Mouse (Mus musculus) erythroblast, embryonic 14.5 days (primary cell): ENCODE data around the gene Trub1. TPM values are rescaled to one million over a fixed set of nuclear protein-coding genes. Genes with fewer than 3 reads are reported as not detected.

Experiments
- H3K27me3 ChIP-seq: 2 replicates; pipeline ENCODE4 v1.6.1; 2012; ENCODE audit warnings: inconsistent platforms; ENCODE audit not compliant: control insufficient read depth
- H3K36me3 ChIP-seq: 2 replicates; pipeline ENCODE4 v1.6.1; 2012; ENCODE audit warnings: mild to moderate bottlenecking, inconsistent platforms; ENCODE audit not compliant: control insufficient read depth
- H3K4me1 ChIP-seq: 2 replicates; pipeline ENCODE4 v1.6.1; 2012; ENCODE audit warnings: inconsistent platforms; ENCODE audit not compliant: control insufficient read depth
- H3K4me3 ChIP-seq: replicated peaks from 2 replicates; pipeline ENCODE3; 2012; ENCODE audit warnings: moderate library complexity, mild to moderate bottlenecking, inconsistent platforms
- H3K9me3 ChIP-seq: 2 replicates; pipeline ENCODE4 v1.6.1; 2012; ENCODE audit warnings: low read length, inconsistent platforms, mixed read lengths; ENCODE audit not compliant: control insufficient read depth
- GATA1 ChIP-seq: IDR thresholded peaks from 2 replicates; pipeline ENCODE4 v1.6.1; 2012; ENCODE audit warnings: low read length, inconsistent platforms, mixed read lengths
- TAL1 ChIP-seq: IDR thresholded peaks from 3 replicates; pipeline ENCODE4 v1.6.1; 2012; ENCODE audit warnings: low read length, inconsistent platforms, mixed read lengths
- polyA plus RNA-seq: library from polyadenylated mRNA; stranded (reverse); fragments of >175 nt; gene quantifications from 2 replicates; pipeline ENCODE4 v1.2.3, GENCODE M21; 2012

The Trub1 gene
- polyA plus RNA-seq, 1 experiment = 0.04 TPM

DNA sequence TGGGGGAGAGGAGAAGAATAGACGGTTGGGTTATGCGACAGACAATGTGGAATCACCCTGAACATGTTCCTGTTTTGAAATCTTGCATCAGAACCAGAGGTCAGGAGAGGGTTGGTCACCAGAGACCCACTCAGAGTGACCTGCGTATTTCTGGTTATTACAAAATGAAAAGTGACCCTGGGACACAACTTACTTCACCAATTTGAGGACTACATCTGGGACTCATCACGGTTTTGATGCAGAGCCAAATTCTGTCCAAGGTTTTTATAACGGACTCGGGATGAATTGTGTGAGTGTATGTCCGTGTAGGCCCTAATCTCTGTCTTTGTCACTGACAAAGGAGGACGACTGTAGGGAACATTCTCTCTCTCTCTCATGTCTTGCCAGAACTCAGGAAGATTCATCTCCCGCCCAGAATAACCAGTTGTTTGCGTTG is 16.1 kb upstream of the Trub1 start:
- no peaks in the 10 kb centered on the region for H3K9me3 ChIP-seq
- H3K4me1 ChIP-seq = no peaks in the 10 kb centered on the region
- TF ChIP-seq TAL1 (no peak), GATA1 (no peak)
- H3K36me3 ChIP-seq = no peaks in the 10 kb centered on the region
- H3K4me3 ChIP-seq = no peak overlapping the region
- H3K27me3 ChIP-seq = no peaks in the 10 kb centered on the region; the same call in 1 of the 2 replicates

DNA sequence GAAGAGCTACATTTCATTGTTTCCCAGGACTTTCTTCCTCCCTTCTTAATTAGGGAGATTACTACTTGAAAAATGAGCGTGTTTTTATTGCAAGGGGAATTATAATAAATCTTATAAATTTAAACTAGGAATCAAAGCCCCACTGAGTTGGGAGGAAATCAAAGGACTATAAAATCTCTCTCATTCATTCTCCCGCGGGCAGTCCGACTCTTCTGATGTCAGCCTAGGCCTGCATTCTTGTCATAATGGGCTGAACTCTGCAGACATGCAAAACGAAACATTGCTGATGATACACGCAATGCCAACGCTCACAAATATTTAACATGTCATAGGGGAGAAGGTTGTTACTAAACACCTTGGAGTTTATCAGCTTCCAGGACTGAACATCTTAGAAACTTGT is 15.7 kb upstream of the Trub1 start:
- no peak overlapping the region for H3K4me3 ChIP-seq
- H3K9me3 ChIP-seq = no peaks in the 10 kb centered on the region
- no peaks in the 10 kb centered on the region for H3K4me1 ChIP-seq
- no peak for TF ChIP-seq GATA1
- TF ChIP-seq TAL1 = no peak
- H3K27me3 ChIP-seq = no peaks in the 10 kb centered on the region; the same call in 1 of the 2 replicates
- H3K36me3 ChIP-seq = no peaks in the 10 kb centered on the region

DNA sequence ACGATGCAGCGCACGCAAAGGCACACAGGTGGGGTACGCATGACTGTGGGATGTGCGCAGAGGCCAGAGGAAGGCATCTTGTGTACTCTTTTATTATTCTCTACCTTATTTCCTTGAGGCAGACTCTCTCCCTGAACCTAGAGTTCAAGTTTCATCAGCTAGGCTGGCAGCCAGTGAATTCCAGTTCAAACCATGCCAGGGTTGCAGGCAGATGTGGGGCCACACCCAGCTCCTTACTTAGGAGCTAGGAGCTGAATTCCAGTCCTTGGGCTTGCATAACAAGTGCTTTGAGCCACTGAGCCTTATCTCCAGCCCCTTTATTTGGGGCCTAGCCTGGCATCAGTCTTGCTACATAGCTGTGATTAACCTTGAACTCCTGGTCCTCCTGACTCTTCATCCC is 13.4 kb upstream of the Trub1 start:
- Histone ChIP-seq H3K9me3 (no peaks in the 10 kb centered on the region), H3K4me1 (no peaks in the 10 kb centered on the region), H3K27me3 (no peaks in the 10 kb centered on the region; the same call in 1 of the 2 replicates), H3K36me3 (no peaks in the 10 kb centered on the region), H3K4me3 (no peak overlapping the region)
- TF ChIP-seq GATA1 (no peak), TAL1 (no peak)

DNA sequence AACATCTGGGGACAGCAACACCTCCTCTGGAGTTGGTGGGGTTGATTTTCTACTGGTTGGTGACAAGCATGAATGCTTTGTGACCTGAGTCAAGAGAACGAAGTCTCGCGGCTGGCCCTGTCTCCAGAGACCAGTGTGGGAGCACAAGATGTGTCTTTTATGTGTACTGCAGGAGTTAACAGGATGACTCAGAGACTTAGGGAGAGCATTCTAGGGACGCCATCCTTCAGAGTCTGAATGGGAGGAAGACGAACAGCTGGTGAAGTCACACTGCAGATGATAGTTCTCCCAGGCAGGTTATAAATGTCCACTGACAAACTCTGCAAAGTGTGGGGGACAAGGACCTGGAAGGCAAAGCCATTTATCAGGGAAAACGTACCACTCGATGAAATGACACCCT is 11.2 kb upstream of the Trub1 start:
- TF ChIP-seq GATA1 = no peak
- TF ChIP-seq TAL1 = no peak
- no peaks in the 10 kb centered on the region for H3K4me1 ChIP-seq
- no peaks in the 10 kb centered on the region for H3K36me3 ChIP-seq
- H3K9me3 ChIP-seq = no peaks in the 10 kb centered on the region
- H3K27me3 ChIP-seq = no peaks in the 10 kb centered on the region; the same call in 1 of the 2 replicates
- no peak overlapping the region for H3K4me3 ChIP-seq

DNA sequence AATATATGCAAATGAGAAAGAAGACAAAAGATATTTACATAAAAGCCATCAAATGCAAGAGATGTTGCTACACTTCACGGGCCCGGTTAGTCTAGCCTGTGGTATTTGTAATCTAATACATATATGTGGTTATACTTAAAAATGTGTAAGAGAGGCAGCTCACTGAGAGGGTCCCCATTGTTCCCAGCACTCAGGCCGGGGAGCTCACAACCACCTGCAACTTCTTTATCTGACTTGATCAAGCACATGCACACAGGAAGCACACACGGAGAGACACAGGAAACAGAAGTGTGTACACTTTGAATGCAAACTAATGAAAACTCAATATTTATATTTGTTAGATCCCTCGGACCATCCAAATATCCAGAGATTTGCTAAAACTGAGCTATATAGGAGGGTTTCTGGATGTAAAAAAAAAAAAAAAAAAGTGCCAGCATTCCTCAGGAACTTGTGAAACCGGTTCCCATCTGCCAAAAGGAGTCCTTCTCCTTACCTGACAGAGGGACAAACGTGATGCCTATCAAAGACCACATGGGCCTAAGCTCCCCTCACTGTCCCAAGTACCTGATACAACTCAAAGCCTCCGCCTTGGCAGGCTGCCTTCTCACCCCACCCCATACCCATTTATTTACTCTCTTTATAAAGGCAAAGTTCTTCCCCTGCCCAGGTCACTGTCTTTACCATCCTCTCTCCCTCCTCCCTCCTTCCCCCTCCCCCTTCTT is 9.6 kb upstream of the Trub1 start:
- no peaks in the 10 kb centered on the region; the same call in 1 of the 2 replicates for H3K27me3 ChIP-seq
- H3K4me3 ChIP-seq = no peak overlapping the region
- TF ChIP-seq GATA1 (no peak), TAL1 (no peak)
- no peaks in the 10 kb centered on the region for H3K9me3 ChIP-seq
- H3K36me3 ChIP-seq = no peaks in the 10 kb centered on the region
- no peaks in the 10 kb centered on the region for H3K4me1 ChIP-seq

DNA sequence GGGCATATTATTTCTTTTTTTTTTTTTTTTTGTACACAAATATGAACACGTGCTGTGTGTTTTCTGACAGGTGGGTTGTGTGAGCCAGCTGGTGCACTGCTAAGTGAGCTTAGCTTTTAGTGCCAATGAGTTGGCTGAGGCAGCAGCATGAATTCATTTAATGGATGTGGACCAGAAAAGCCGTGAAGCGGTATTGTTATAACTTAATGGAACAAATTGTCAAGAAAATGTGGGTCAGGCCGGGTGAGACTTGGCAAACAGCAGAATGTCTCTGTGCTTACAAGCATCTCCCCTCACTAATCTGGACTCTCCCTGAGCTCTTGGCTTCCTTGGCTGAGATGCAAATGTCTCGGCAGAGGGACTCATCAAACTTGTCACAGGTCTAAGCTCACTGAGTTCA is 7.7 kb upstream of the Trub1 start:
- Histone ChIP-seq H3K9me3 (no peaks in the 10 kb centered on the region), H3K36me3 (no peaks in the 10 kb centered on the region), H3K4me1 (no peaks in the 10 kb centered on the region), H3K4me3 (no peak overlapping the region), H3K27me3 (no peaks in the 10 kb centered on the region; the same call in 1 of the 2 replicates)
- no peak for TF ChIP-seq TAL1
- TF ChIP-seq GATA1 = no peak

DNA sequence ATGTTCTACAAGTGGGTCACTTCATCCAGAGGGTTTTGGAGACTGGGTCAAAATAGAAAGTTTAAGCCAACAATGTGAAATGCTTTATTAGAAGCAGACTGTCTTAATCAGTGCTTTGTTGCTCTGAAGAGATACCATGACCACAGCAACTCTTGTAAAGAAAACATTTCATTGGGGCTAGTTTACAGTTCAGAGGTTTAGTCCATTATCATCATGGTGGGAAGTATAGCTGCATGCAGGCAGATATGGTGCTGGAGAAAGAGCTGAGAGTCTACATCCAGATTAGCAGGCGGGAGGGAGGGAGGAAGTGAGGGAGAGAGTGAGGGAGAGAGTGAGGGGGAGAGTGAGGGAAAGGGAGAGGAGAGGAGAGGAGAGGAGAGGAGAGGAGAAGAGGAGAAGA is 1.9 kb upstream of the Trub1 start:
- peaks cover 16% of the 10 kb centered on the region for H3K4me1 ChIP-seq
- no peaks in the 10 kb centered on the region for H3K9me3 ChIP-seq

DNA sequence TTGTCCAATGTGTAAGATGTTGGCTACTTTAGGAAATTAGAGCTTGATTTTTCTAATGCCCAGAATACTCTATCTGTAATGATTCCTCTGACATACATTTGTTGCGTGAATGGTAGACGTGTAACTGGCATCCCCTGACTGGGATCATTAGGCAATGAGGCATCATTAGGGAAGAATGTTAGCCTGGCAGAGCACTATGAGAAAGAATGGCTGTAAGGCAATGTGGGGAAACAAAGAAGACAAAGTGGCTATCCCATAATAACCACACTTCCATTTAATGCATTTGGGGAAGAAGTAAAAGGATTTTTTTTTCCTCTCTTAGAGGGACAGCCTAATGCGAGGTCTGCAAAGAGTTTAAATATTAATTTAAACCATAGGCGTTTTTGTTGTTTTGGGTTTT is 950 bp upstream of the Trub1 start:
- Histone ChIP-seq H3K4me1 (peaks cover 16% of the 10 kb centered on the region), H3K4me3 (no peak overlapping the region), H3K36me3 (no peaks in the 10 kb centered on the region), H3K9me3 (no peaks in the 10 kb centered on the region), H3K27me3 (no peaks in the 10 kb centered on the region)
- no peak for TF ChIP-seq GATA1
- no peak for TF ChIP-seq TAL1

More for the DNA sequence above, 1.9 kb upstream of the Trub1 start:
- no peak overlapping the region for H3K4me3 ChIP-seq
- H3K36me3 ChIP-seq = no peaks in the 10 kb centered on the region
- TF ChIP-seq TAL1 = no peak
- H3K27me3 ChIP-seq = no peaks in the 10 kb centered on the region

DNA sequence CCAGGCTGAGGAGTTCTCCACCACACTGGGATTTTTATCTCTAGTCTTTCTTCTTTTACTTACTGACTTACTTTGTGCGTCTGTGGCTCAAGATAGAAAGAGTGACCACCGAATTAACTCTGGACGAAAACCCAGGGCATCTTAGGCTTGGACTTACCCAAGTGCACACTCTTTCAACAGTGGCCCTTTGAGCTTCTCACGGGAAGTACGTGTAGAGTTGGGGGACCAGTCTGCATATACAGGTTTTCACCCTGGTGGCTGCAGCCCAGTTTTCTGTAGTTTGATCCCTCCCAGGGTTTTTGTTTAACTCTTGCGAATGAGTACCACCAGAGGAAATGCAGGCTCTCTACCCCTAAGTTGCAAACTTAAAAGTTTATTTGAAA is 497 bp downstream of the Trub1 start:
- Histone ChIP-seq H3K9me3 (no peaks in the 10 kb centered on the region), H3K4me1 (peaks cover 16% of the 10 kb centered on the region), H3K4me3 (peak overlapping the region; percentile 82), H3K27me3 (no peaks in the 10 kb centered on the region), H3K36me3 (peaks cover 3% of the 10 kb centered on the region)
- no peak for TF ChIP-seq TAL1
- no peak for TF ChIP-seq GATA1

DNA sequence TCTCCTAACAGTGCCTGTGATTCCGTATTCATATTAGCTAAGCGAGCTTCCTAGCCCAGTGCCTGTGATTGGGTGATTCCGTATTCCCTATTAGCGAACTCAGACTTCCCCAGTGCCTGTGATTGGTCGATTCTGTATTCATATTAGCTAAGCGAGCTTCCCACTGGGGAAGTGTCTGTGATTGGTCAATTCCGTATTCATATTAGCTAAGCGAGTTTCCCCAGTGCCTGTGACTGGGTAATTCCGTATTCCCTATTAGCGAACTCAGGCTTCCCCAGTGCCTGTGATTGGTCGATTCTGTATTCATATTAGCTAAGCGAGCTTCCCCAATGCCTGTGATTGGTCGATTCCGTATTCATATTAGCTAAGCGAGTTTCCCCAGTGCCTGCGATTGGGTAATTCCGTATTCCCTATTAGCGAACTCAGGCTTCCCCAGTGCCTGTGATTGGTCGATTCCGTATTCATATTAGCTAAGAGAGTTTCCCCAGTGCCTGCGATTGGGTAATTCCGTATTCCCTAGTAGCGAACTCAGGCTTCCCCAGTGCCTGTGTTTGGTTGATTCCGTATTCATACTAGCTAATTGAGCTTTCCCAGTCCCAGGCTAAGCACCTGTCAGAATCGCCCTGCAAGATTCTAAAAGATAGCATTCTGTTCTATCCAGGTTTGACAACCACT is 2.7 kb downstream of the Trub1 start:
- no peaks in the 10 kb centered on the region for H3K27me3 ChIP-seq
- no peak for TF ChIP-seq TAL1
- no peak for TF ChIP-seq GATA1
- H3K4me3 ChIP-seq = no peak overlapping the region
- peaks cover 16% of the 10 kb centered on the region for H3K4me1 ChIP-seq
- no peaks in the 10 kb centered on the region for H3K9me3 ChIP-seq
- H3K36me3 ChIP-seq = peaks cover 19% of the 10 kb centered on the region
